Mouse (Mus musculus) heart, postnatal 0 days (tissue): ENCODE data around the gene Sdhb. TPM values are rescaled to one million over a fixed set of nuclear protein-coding genes. Genes with fewer than 3 reads are reported as not detected.

Experiments used
- ATAC-seq: fragments of 200-750 bp; cut with Nextera tagmentation; 2 replicates; pipeline ENCODE4 v1.8.0; 2017; ENCODE audit warnings: low read depth, moderate number of reproducible peaks, moderate library complexity; ENCODE audit not compliant: insufficient read depth
- DNase-seq: peaks from one replicate; pipeline ENCODE4 v3.0.0-alpha.2; 2016; ENCODE audit warnings: low spot score
- H3K27ac ChIP-seq: fragments of 300-500 bp; sonication (generic); 2 replicates; pipeline ENCODE4 v1.5.1; 2014; ENCODE audit warnings: low read depth, mild to moderate bottlenecking
- H3K27me3 ChIP-seq: fragments of 300-500 bp; sonication (generic); 2 replicates; pipeline ENCODE4 v1.6.1; 2014; ENCODE audit warnings: low read length, mixed read lengths; ENCODE audit not compliant: control insufficient read depth, insufficient read depth
- H3K36me3 ChIP-seq: fragments of 300-500 bp; sonication (generic); replicated peaks from 2 replicates; pipeline ENCODE4 v1.6.1; 2014; ENCODE audit warnings: low read length, mixed read lengths; ENCODE audit not compliant: control insufficient read depth, insufficient read depth
- H3K4me1 ChIP-seq: fragments of 300-500 bp; sonication (generic); 2 replicates; pipeline ENCODE4 v1.6.1; 2014; ENCODE audit warnings: antibody characterized with exemption; ENCODE audit not compliant: control insufficient read depth, insufficient read depth
- H3K4me2 ChIP-seq: fragments of 300-500 bp; sonication (generic); 2 replicates; pipeline ENCODE4 v1.6.1; 2014; ENCODE audit warnings: low read depth, mild to moderate bottlenecking, low read length, moderate library complexity
- H3K4me3 ChIP-seq: fragments of 300-500 bp; sonication (generic); 2 replicates; pipeline ENCODE4 v1.5.1; 2014; ENCODE audit warnings: low read depth, low read length
- H3K9ac ChIP-seq: fragments of 300-500 bp; sonication (generic); replicated peaks from 2 replicates; pipeline ENCODE4 v1.6.1; 2014; ENCODE audit warnings: low read depth, low read length, mixed read lengths
- H3K9me3 ChIP-seq: fragments of 300-500 bp; sonication (generic); replicated peaks from 2 replicates; pipeline ENCODE4 v1.6.1; 2016; ENCODE audit warnings: low read length; ENCODE audit not compliant: control insufficient read depth
- CTCF ChIP-seq: IDR thresholded peaks from 2 replicates; pipeline ENCODE4 v1.5.1; 2016; ENCODE audit warnings: antibody characterized with exemption, control low read depth, low read depth
- EP300 ChIP-seq: IDR thresholded peaks from 2 replicates; pipeline ENCODE4 v1.6.1; 2016; ENCODE audit warnings: antibody characterized with exemption, low read depth
- WGBS: fragments of 180-500 bp; shearing (Covaris S2); extraction: QIAGEN DNeasy Blood & Tissue Kit; methylation state at CpG from one replicate; pipeline ENCODE4 v1.1.7; 2014; 5-methylcytosine and 5-hydroxymethylcytosine counted together
- polyA plus RNA-seq: library from polyadenylated mRNA; unstranded; fragments of >200 nt; fragmentation: Nextera tagmentation; extraction: Ambion mirVana; gene quantifications from 2 replicates; pipeline ENCODE4 v1.2.1, GENCODE M21; 2015
- total RNA-seq: library from RNA; depleted of rRNA; stranded (reverse); fragments of >200 nt; gene quantifications from 2 replicates; pipeline ENCODE4 v1.2.3, GENCODE M21; 2014; ENCODE audit warnings: low replicate concordance

Gene Sdhb
- total and polyA plus RNA-seq, 2 experiments from 2014 or later, result 947 to 1,828 TPM

DNA sequence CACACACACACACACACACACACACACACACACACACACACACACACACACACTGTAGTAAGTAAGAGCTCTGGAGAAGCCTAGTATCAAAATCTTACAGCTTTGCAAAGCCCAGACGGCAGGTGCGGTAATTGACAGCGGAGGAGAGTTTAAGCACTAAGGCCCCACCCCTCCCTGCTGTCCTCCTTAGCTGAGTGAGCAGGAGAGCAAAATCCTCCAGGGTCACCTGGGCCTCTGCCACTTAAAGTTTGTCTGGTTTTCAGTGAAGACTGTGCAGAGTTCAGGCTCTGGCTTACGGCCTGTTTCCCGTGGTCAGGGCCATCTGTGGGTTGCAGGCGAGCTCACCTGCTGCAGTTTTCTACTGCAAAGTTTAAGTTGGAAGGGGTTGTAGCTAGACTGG, 12.5 kb upstream of the Sdhb start:
- no peak overlapping the region for H3K4me2 ChIP-seq
- TF ChIP-seq EP300 (no peak), CTCF (no peak)
- H3K9ac ChIP-seq, result no peak overlapping the region
- H3K4me1 ChIP-seq, result no peaks in the 10 kb centered on the region
- H3K9me3 ChIP-seq, result 0 out of 2 replicates have a peak, but pooled peaks cover 6% of the 10 kb centered on the region
- WGBS, result 88% methylated on average over 6 of the region's 6 CpGs
- no peak for ATAC-seq
- H3K27ac ChIP-seq, result no peak overlapping the region
- no peak for DNase-seq
- H3K36me3 ChIP-seq, result no peaks in the 10 kb centered on the region
- no peaks in the 10 kb centered on the region for H3K27me3 ChIP-seq
- H3K4me3 ChIP-seq, result no peak overlapping the region

GRCm38 (mm10) chr4:140949052-140949451, 12.0 kb upstream of the Sdhb start:
- H3K27me3 ChIP-seq, result no peaks in the 10 kb centered on the region
- no peaks in the 10 kb centered on the region for H3K36me3 ChIP-seq
- no peak overlapping the region for H3K9ac ChIP-seq
- H3K9me3 ChIP-seq, result 0 out of 2 replicates have a peak, but pooled peaks cover 2% of the 10 kb centered on the region
- no peaks in the 10 kb centered on the region for H3K4me1 ChIP-seq
- no peak for DNase-seq
- no peak overlapping the region for H3K4me3 ChIP-seq
- ATAC-seq, result no peak
- no peak overlapping the region for H3K27ac ChIP-seq
- no peak overlapping the region for H3K4me2 ChIP-seq
- no peak for TF ChIP-seq CTCF
- no peak for TF ChIP-seq EP300
- 81% methylated on average over 8 of the region's 8 CpGs for WGBS

DNA sequence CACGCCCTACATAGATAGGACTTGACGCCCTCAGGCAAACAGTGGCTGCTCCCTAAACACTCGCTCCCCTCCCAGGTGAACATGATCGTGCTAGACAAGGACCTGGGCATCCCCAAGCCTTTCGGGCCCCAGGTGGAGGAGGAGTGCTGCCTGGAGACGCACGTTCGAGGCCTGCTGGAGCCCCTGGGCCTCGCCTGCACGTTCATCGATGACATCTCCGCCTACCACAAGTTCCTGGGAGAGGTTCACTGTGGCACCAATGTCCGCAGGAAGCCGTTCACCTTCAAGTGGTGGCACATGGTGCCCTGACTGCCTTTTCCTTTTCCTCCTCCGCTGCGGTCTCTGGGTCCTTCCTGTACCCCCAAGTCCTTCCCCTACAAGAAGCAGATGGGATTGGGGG, 11.4 kb upstream of the Sdhb start:
- H3K9me3 ChIP-seq, result no peaks in the 10 kb centered on the region
- 82% methylated on average over 16 of the region's 16 CpGs for WGBS
- TF ChIP-seq CTCF, result no peak
- TF ChIP-seq EP300, result no peak
- H3K27me3 ChIP-seq, result no peaks in the 10 kb centered on the region
- H3K27ac ChIP-seq, result no peak overlapping the region
- H3K4me2 ChIP-seq, result no peak overlapping the region
- no peak overlapping the region for H3K4me3 ChIP-seq
- H3K36me3 ChIP-seq, result no peaks in the 10 kb centered on the region
- H3K9ac ChIP-seq, result no peak overlapping the region
- DNase-seq (no peak), ATAC-seq (no peak)
- H3K4me1 ChIP-seq, result no peaks in the 10 kb centered on the region

GRCm38 (mm10) chr4:140950574-140950973, 10.4 kb upstream of the Sdhb start:
- H3K9me3 ChIP-seq, result no peaks in the 10 kb centered on the region
- H3K4me1 ChIP-seq, result no peaks in the 10 kb centered on the region
- no peak overlapping the region for H3K4me3 ChIP-seq
- H3K27me3 ChIP-seq, result no peaks in the 10 kb centered on the region
- ATAC-seq (no peak), DNase-seq (no peak)
- WGBS, result 25% methylated on average over 3 of the region's 3 CpGs
- H3K9ac ChIP-seq, result no peak overlapping the region
- no peak overlapping the region for H3K27ac ChIP-seq
- no peaks in the 10 kb centered on the region for H3K36me3 ChIP-seq
- H3K4me2 ChIP-seq, result no peak overlapping the region
- no peak for TF ChIP-seq CTCF
- no peak for TF ChIP-seq EP300

- no peak for ATAC-seq
- no peak overlapping the region for H3K4me3 ChIP-seq
- no peaks in the 10 kb centered on the region for H3K36me3 ChIP-seq
- H3K27me3 ChIP-seq, result no peaks in the 10 kb centered on the region
- 68% methylated on average over 18 of the region's 18 CpGs for WGBS
- H3K9ac ChIP-seq, result no peak overlapping the region
- no peak overlapping the region for H3K4me2 ChIP-seq
- H3K4me1 ChIP-seq, result no peaks in the 10 kb centered on the region
- no peak for DNase-seq
- no peak for TF ChIP-seq EP300
- no peak for TF ChIP-seq CTCF
- no peaks in the 10 kb centered on the region for H3K9me3 ChIP-seq
- peak overlapping the region; percentile 7; the same call in 1 of the 2 replicates for H3K27ac ChIP-seq
Observed at GRCm38 (mm10) chr4:140951861-140952641, 9.0 kb upstream of the Sdhb start.

- Histone ChIP-seq H3K9me3 (no peaks in the 10 kb centered on the region), H3K9ac (peak overlapping the region; percentile 49), H3K4me3 (peak overlapping the region; percentile 49), H3K36me3 (no peaks in the 10 kb centered on the region), H3K27ac (peak overlapping the region; percentile 27; the same call in 1 of the 2 replicates), H3K27me3 (no peaks in the 10 kb centered on the region), H3K4me2 (peak overlapping the region; percentile 72), H3K4me1 (peaks cover 4% of the 10 kb centered on the region; the same call in 1 of the 2 replicates)
- no peak for ATAC-seq
- no peak for DNase-seq
- no peak for TF ChIP-seq EP300
- TF ChIP-seq CTCF, result no peak
- WGBS, result 17% methylated on average over 17 of the region's 17 CpGs
Observed at GRCm38 (mm10) chr4:140957131-140957702, 3.8 kb upstream of the Sdhb start.
